Mouse (Mus musculus) lung, postnatal 0 days (tissue): ENCODE results near the gene Nat8f6. TPM values are rescaled to one million over a fixed set of nuclear protein-coding genes. Genes with fewer than 3 reads are reported as not detected.
"Not testable (repeated sequence)": the region's sequence is repeated elsewhere in the genome, so short reads cannot be mapped to it uniquely, and the experiment has no call there.

Source experiments
- ATAC-seq: fragments of 200-750 bp; cut with Nextera tagmentation; 2 replicates; pipeline ENCODE4 v1.8.0; 2017; ENCODE audit warnings: moderate library complexity
- DNase-seq: peaks from one replicate; pipeline ENCODE4 v3.0.0-alpha.2; 2016; ENCODE audit warnings: low spot score
- H3K27ac ChIP-seq: fragments of 300-500 bp; sonication (generic); 2 replicates; pipeline ENCODE4 v1.5.1; 2014; ENCODE audit warnings: antibody characterized with exemption, mild to moderate bottlenecking, low read length, mixed read lengths
- H3K27me3 ChIP-seq: fragments of 300-500 bp; sonication (generic); replicated peaks from 2 replicates; pipeline ENCODE4 v1.6.1; 2014; ENCODE audit warnings: low read length, mixed read lengths; ENCODE audit not compliant: insufficient read depth
- H3K36me3 ChIP-seq: fragments of 300-500 bp; sonication (generic); 2 replicates; pipeline ENCODE4 v1.6.1; 2014; ENCODE audit warnings: low read length, mixed read lengths; ENCODE audit not compliant: insufficient read depth
- H3K4me1 ChIP-seq: fragments of 300-500 bp; sonication (generic); 2 replicates; pipeline ENCODE4 v1.6.1; 2014; ENCODE audit warnings: antibody characterized with exemption, low read depth, low read length, mixed read lengths; ENCODE audit not compliant: insufficient read depth
- H3K4me2 ChIP-seq: fragments of 300-500 bp; sonication (generic); replicated peaks from 2 replicates; pipeline ENCODE4 v1.6.1; 2014; ENCODE audit warnings: low read depth, mild to moderate bottlenecking, low read length, moderate library complexity, mixed read lengths
- H3K4me3 ChIP-seq: fragments of 300-500 bp; sonication (generic); 2 replicates; pipeline ENCODE4 v1.5.1; 2014; ENCODE audit warnings: low read depth, low read length
- H3K9ac ChIP-seq: fragments of 300-500 bp; sonication (generic); replicated peaks from 2 replicates; pipeline ENCODE4 v1.6.1; 2014; ENCODE audit warnings: low read depth, mild to moderate bottlenecking
- H3K9me3 ChIP-seq: fragments of 300-500 bp; sonication (generic); 2 replicates; pipeline ENCODE4 v1.6.1; 2016; ENCODE audit warnings: low read length, mixed read lengths
- CTCF ChIP-seq: IDR thresholded peaks from 2 replicates; pipeline ENCODE4 v1.5.1; 2016; ENCODE audit warnings: antibody characterized with exemption, mild to moderate bottlenecking
- EP300 ChIP-seq: IDR thresholded peaks from 2 replicates; pipeline ENCODE4 v1.6.1; 2016; ENCODE audit warnings: antibody characterized with exemption, mild to moderate bottlenecking, control low read depth
- WGBS: fragments of 180-500 bp; shearing (Covaris S2); extraction: QIAGEN DNeasy Blood & Tissue Kit; methylation state at CpG from one replicate; pipeline ENCODE4 v1.1.7; 2014; 5-methylcytosine and 5-hydroxymethylcytosine counted together
- polyA plus RNA-seq: library from polyadenylated mRNA; unstranded; fragments of >200 nt; fragmentation: Nextera tagmentation; extraction: Ambion mirVana; gene quantifications from 2 replicates; pipeline ENCODE4 v1.2.1, GENCODE M21; 2015

Nat8f6 gene
- polyA plus RNA-seq, 1 experiment from 2014 or later = not detected

DNA sequence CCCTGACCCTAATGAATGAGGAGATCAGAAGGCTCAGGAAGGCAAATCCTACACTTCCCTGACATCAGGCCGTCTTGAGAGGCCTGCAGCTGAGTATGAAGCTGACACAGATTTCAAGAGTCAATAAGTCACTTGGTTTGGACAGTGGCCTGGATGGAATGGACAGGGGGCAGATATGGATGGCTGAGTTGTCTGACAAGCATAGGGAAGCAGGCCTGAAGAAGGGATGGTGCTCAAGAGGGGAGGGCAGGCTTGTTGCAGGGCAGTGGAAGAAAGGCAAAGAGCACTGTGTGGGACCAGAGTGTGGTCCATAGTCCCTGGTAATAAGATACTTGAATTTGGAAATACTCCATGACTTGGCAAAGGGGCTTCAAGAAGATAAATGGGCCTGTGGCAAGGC lies 8.7 kb upstream of the Nat8f6 start:
- Histone ChIP-seq H3K4me2 (no peak overlapping the region), H3K4me1 (no peaks in the 10 kb centered on the region), H3K9ac (no peak overlapping the region), H3K27ac (no peak overlapping the region), H3K9me3 (no peaks in the 10 kb centered on the region), H3K4me3 (no peak overlapping the region), H3K36me3 (no peaks in the 10 kb centered on the region), H3K27me3 (no peaks in the 10 kb centered on the region)
- WGBS = 38% methylated on average over 1 of the region's 1 CpGs
- DNase-seq = no peak
- no peak for ATAC-seq
- TF ChIP-seq EP300 (no peak), CTCF (no peak)

DNA sequence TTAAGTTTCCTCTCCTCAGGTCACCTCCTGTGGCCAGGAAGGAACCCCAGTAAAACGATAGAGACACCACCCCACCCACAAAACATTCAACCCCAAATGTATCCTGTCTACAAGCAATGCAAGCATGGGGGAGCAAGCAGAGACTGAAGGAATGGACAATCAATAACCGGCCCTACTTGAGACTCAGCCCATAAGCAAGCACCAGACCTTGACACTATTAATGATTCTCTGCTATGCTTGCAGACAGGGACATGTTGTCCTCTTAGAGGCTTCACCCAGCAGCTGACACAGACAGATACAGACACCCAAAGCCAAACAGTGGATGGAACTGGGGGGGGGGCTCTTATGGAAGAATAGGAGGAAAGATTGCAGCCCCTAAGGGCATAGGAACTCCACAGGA lies 5.1 kb upstream of the Nat8f6 start:
- Histone ChIP-seq H3K4me1 (no peaks in the 10 kb centered on the region), H3K4me2 (no peak overlapping the region), H3K27ac (no peak overlapping the region), H3K4me3 (no peak overlapping the region), H3K9ac (no peak overlapping the region), H3K36me3 (no peaks in the 10 kb centered on the region), H3K9me3 (no peaks in the 10 kb centered on the region), H3K27me3 (no peaks in the 10 kb centered on the region)
- 75% methylated on average over 2 of the region's 2 CpGs for WGBS
- no peak for ATAC-seq
- no peak for TF ChIP-seq CTCF
- TF ChIP-seq EP300 = no peak
- DNase-seq = no peak

DNA sequence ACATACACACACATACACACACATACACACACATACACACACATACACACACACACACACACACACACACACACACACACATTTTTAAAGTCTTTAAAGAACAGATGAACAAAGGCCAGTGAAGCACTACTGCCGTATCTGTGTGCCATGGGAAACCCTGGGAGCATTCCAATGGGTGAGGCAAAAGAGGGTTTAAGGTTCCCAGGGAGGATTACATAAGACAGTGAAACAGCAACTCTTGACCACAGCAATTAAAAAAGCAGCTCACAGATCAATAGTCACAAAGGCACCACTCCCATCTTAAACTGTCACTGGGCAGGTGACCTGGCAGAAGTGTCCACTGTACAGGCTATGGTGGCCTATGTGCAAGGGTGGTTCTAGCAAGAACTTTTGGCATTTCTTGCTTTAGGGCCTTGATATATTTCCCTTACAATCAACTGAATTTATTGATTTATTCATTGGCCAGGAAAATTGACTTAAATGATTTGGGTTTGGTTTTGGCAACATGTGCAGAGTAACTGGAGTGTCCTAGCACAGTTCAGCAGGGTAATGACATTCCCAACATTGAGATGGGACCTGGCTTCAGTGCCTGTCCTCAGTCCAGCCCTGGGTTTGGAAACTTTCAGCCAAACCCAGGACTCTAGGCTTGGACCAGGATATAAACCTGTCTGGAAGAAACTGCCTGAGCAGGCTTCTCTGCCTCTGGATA lies 2.8 kb upstream of the Nat8f6 start:
- H3K27ac ChIP-seq = no peak overlapping the region
- no peaks in the 10 kb centered on the region for H3K36me3 ChIP-seq
- no peak for DNase-seq
- no peaks in the 10 kb centered on the region for H3K4me1 ChIP-seq
- H3K27me3 ChIP-seq = no peaks in the 10 kb centered on the region
- H3K4me2 ChIP-seq = no peak overlapping the region
- no peak overlapping the region for H3K4me3 ChIP-seq
- no peaks in the 10 kb centered on the region for H3K9me3 ChIP-seq
- ATAC-seq = no peak
- no peak for TF ChIP-seq CTCF
- no peak for TF ChIP-seq EP300
- 81% methylated on average over 1 of the region's 1 CpGs for WGBS
- no peak overlapping the region for H3K9ac ChIP-seq

DNA sequence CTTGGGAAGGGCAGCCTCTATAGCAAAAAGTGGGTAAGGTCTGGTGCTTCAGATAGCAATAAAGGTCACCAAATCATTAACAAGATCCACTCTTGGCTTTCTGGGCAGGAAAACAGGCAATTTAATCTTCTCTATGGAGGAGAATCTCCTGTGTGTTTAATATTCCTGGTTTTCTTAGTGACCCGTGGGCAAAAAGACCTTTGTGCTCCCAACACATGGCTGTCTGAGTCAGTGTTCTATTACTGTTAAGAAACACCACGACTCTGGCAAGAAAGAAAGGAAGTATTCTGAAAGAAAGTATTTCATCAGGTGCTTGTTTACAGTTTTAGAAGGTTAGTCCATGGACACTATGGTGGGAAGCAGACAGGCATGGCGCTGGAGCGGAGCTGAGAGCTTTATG lies 1.5 kb upstream of the Nat8f6 start:
- no peaks in the 10 kb centered on the region for H3K9me3 ChIP-seq
- no peak overlapping the region for H3K27ac ChIP-seq
- no peaks in the 10 kb centered on the region for H3K4me1 ChIP-seq
- WGBS = 82% methylated on average over 4 of the region's 4 CpGs
- no peak overlapping the region for H3K4me2 ChIP-seq
- no peak overlapping the region for H3K4me3 ChIP-seq
- no peak overlapping the region for H3K9ac ChIP-seq
- no peaks in the 10 kb centered on the region for H3K36me3 ChIP-seq
- no peak for DNase-seq
- ATAC-seq = no peak
- no peaks in the 10 kb centered on the region for H3K27me3 ChIP-seq
- TF ChIP-seq CTCF (no peak), EP300 (no peak)

DNA sequence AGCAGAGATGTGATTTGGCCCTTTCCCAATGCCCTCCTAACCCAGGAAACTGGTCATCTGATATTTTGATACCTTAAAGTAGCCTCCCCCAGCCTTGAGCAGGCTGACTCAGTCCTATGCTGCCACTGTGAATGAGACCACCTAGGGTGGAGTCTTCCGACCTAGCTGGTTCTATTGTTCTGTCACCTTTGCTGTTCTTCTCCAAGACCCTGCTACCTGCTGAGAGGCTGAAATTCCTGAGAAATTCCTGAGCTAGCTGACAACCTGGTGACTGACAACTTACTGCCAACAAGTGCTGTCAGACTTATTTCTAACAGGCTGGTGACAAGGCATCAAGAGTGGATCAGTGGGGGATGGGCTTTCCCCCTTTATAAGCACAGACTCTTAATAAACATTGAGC lies 2.4 kb downstream of the Nat8f6 start:
- Histone ChIP-seq H3K27me3 (no peaks in the 10 kb centered on the region), H3K4me2 (no peak overlapping the region), H3K9ac (no peak overlapping the region), H3K27ac (no peak overlapping the region), H3K9me3 (no peaks in the 10 kb centered on the region), H3K4me3 (no peak overlapping the region), H3K36me3 (no peaks in the 10 kb centered on the region), H3K4me1 (no peaks in the 10 kb centered on the region)
- WGBS = 18% methylated on average over 1 of the region's 1 CpGs
- no peak for ATAC-seq
- no peak for DNase-seq
- TF ChIP-seq EP300 = no peak
- TF ChIP-seq CTCF = no peak

DNA sequence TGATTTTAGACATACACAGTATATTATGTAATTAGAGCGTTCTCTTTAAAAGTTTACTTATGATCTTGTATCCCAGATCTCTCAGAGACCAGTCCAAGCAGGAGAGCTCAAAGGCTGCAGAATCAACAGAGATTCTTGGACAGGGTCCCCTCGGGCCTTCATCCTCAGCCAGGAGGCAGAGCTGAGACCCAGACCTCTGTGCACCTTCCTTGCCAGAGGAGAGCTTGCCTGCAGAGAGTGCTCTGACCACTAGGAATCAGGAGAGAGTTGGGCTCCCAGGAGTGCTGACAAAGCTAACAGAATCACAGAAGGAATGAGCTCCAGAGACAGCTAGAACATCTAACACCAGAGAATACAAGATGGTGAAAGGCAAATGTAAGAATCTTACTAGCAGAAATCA lies 7.4 kb downstream of the Nat8f6 start:
- H3K4me1 ChIP-seq = no peaks in the 10 kb centered on the region
- H3K27ac ChIP-seq = no peak overlapping the region
- WGBS = 80% methylated on average over 2 of the region's 2 CpGs
- H3K36me3 ChIP-seq = no peaks in the 10 kb centered on the region
- H3K4me2 ChIP-seq = no peak overlapping the region
- ATAC-seq (no peak), DNase-seq (no peak)
- H3K9ac ChIP-seq = no peak overlapping the region
- H3K27me3 ChIP-seq = no peaks in the 10 kb centered on the region
- H3K4me3 ChIP-seq = no peak overlapping the region
- TF ChIP-seq CTCF = no peak
- no peaks in the 10 kb centered on the region for H3K9me3 ChIP-seq

DNA sequence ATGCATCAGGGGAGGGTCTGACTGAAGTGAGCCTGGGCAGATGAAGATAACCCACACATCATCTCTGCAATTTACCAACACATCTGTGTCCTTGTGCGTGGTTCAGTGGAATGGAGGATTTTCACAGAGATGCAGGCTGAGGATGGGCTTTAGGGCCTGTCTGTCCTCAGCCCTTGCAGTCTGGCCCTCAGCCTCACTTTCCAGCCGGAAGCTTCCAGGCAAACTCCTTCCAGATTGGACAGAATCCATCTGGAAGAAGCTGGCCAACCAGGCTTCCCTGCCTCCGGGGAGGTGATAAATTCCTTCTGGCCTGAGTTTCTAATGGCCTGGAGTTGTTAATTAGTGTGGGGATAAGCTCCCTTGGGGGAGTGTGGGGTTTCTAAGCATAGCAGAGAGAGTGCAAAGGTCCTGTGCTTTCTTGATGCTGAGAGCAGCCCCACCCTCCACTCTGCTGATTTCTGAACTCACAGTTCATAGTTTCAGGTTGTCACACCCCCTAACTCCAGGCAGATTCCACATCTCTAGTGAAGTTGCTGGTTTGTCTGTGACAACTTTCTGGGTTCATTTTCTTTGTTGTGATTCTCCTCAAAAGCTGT lies 9.7 kb downstream of the Nat8f6 start:
- not testable (repeated sequence) for H3K27ac ChIP-seq, H3K27me3 ChIP-seq, H3K4me2 ChIP-seq, H3K9me3 ChIP-seq, DNase-seq, H3K4me3 ChIP-seq, H3K4me1 ChIP-seq, ATAC-seq, H3K36me3 ChIP-seq, H3K9ac ChIP-seq
- 57% methylated on average over 2 of the region's 3 CpGs for WGBS

DNA sequence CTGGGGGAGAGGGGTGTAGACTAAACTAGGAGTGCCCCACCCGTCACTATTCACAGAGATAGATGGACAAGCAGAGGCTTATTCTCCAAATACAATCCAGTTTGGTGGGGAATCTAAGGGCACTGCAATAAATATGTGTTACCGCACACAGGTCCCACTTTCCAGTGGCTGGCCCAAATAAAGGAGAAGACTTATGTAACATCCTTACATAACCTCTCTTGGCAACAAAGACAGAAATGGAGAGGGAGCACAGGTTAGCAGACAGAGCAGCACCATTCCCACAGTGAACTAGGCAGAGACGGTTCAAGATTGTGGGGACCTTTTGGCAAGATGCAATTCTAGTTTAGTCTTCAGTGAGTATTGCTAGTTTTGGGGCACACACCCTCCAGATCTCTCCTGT lies 10.2 kb downstream of the Nat8f6 start:
- H3K9ac ChIP-seq, ATAC-seq, H3K4me1 ChIP-seq, H3K9me3 ChIP-seq, H3K4me2 ChIP-seq, H3K27me3 ChIP-seq, H3K27ac ChIP-seq, H3K36me3 ChIP-seq, DNase-seq, H3K4me3 ChIP-seq: not testable (repeated sequence)
- WGBS = 89% methylated on average over 2 of the region's 3 CpGs

DNA sequence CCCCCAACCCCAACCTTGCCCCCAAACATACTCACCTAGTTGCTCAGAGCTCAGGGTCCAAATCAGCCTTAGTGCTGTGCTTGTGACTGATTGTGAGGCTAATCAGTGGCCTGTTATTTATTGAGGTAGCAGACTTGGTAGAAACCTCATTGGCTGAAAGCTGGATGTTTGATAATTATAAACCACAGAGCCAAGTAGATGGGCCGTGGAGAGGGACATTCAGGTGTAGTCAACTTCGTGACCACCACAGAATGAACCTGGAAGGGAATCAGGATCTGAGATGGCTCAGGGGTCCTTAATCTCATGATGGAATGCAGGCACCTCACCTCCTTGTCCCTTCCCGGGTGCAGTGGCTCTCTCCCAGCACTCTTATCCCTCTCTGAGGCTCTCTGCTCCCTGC lies 11.0 kb downstream of the Nat8f6 start:
- ATAC-seq, DNase-seq, H3K4me2 ChIP-seq, H3K4me1 ChIP-seq, H3K27ac ChIP-seq, H3K9me3 ChIP-seq, H3K27me3 ChIP-seq, H3K4me3 ChIP-seq, H3K36me3 ChIP-seq, H3K9ac ChIP-seq: not testable (repeated sequence)
- 59% methylated on average over 2 of the region's 3 CpGs for WGBS
